Mouse (Mus musculus) fibroblast of lung, adult 2 months (primary cell): ENCODE measurements around the gene Olfr976.
"Not testable (repeated sequence)": the region's sequence is repeated elsewhere in the genome, so short reads cannot be mapped to it uniquely, and the experiment has no call there.

Experiments used
- DNase-seq: peaks from one replicate; pipeline ENCODE4 v3.0.0-alpha.2; 2011; ENCODE audit warnings: low read depth

Gene Olfr976

GRCm38 (mm10) chr9:39961033-39961432 lies at the start of gene Olfr976:
Gene Olfr976 (minus strand): TSS chr9:39961133.
- DNase-seq = not testable (repeated sequence)

DNA sequence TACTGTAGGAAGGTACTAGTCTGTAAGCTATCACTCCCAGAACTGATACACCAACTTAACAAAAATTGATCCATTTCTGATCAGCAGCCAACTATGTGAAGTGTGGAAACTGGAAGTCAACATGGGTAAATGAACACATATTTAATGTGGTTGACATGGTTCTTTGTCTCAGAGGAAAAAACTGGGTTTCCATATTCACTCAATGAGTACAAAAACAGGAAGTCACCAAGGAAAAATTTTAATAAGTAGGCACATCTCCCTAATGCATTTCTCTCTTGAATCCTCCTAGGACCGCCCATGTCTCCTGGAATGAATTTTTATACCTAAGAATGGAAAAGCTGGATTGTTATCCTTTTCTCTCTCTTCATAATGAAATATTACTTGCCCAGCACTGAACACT lies 48.5 kb upstream of the Olfr976 start, which contains the start of gene Olfr980:
Gene Olfr980, minus strand, starts transcription at position 101 of the 400 bp plus-strand sequence.
- DNase-seq = no peak

GRCm38 (mm10) chr9:40003365-40003764 lies 42.4 kb upstream of the Olfr976 start, which contains the start of gene Olfr979:
Gene Olfr979 (minus strand): TSS chr9:40003465.
- DNase-seq = no peak

GRCm38 (mm10) chr9:39991813-39992212 lies 30.9 kb upstream of the Olfr976 start, which contains the start of gene Olfr978:
Gene Olfr978 (plus strand): TSS chr9:39992113.
- no peak for DNase-seq

DNA sequence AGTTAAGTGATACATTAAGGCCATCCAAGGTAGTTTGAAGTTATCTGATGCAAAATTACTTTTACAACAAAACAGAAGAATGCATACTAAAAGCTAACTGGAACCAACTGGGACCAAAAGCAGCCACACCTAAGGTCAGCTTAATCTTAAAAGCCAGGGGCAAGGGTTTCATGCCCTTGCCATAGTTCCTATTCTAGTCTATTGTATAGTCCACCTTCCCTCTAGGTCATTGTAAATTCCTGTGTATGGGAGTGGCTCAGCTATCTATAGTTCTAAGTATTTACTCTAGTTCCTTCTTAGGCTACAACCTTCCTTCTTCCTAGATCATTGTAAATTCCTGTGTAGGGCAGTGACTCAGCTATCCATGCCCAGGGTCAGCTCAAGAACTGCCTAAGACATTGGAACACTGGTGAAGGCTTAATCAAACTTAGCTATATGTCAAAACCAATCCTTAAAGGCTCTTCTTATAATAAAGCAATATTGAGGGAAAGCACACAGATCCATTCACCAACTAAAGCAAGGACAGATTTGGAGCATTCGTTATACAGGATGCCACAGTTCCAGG lies 15.7 kb upstream of the Olfr976 start:
- not testable (repeated sequence) for DNase-seq

DNA sequence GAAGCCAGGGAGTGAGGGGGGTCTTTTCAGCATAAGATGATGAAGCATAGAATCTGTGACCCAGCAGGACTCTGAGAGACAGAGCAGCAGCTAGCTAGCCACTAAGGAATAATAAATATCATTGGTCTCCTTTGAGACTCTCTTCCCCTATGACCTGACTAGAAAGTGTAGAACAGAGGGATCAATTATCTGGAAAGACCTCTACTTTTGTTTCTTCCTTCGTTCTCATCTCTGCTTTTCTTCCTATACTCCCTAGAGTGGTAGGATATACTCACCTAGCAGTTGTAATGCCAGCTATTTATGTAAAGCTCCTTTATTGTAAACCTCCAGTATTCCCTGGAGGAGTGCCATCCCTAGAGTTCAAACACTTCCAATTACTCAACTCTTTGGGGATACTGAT lies 9.0 kb downstream of the Olfr976 start, which contains the start of gene Olfr975:
Gene Olfr975, minus strand, starts transcription at position 101 of the 400 bp plus-strand sequence.
- no peak for DNase-seq

GRCm38 (mm10) chr9:39937201-39937600 lies 23.7 kb downstream of the Olfr976 start, which contains the start of gene Olfr974:
Gene Olfr974 (plus strand): TSS chr9:39937501.
- no peak for DNase-seq

DNA sequence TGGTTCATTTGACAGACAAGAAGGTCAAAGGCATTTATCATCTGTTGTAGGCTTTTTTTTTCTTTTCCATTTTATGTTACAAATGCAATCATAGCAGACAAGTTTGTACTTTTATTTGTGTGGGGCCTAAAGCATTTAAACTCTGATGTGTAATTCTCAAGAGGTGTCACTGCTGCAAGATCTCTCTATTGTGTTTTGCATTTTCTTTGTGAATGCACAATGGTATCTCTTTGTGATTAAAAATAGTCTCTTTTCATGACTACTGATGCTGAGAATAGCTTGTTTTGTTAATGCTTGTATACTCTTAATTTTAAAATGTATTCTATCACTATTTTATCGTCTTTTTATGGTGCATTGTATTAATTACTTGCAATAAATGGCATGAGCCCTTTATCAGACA lies 32.1 kb downstream of the Olfr976 start:
- DNase-seq = not testable (repeated sequence)

DNA sequence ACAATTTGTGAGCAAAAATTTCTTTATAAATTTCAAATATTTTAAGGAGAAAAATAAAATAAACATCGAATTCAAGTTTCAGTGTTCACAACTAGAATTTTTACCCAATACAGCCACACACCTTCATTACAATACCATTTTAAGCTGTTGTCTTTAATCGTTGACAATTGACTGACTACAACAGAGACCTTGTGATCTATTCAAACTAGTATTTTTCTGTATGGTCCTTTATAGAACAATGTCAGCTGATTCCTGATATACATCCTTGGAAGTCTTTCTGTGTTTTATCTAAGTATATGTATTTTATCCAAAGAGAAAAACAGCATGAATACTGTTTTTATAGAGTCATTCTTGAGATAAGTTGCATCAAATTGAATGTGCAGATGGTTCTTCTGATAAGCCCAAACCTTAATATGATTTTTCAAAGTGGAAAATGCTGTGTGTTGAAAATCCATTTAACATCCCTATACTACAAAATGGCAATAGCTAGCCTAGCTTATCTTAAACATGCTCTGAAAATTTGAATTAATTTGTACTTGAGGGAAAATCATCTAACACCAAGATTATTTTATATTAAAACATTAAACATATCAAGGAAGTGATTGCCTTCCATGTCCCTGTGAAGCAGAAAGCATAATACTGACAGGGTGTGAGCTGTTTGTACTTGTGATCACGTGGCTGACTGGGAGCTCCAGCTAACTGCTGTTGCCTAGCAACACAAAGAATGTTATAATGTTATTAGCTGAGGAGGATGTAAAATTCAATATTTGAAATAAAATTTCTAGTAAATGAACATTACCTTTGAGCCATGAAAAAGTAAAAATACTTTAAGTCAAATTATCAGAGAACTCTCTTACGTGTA lies 32.7 kb downstream of the Olfr976 start:
- DNase-seq = not testable (repeated sequence)

- DNase-seq = no peak
Measured at GRCm38 (mm10) chr9:39909939-39910338, 51.0 kb downstream of the Olfr976 start.

DNA sequence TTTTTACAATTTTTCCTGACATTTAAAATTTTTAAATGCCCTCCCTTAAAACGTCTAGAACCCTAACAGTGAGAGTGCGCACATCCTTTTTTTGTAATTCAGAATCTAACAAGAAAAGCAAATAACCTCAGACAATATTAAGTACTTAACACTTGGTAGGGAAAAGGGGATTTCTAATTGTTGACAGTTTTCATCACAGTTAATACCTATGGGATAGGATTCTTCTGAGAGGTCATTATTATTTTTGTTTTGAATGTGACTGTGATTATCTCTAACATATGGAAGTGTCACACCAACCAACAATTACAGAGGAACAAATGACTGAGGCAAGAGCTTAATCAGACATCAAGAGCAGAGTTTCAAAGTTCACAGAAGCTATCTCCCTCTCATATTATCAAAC lies 53.9 kb downstream of the Olfr976 start, which contains the start of gene Olfr229:
Gene Olfr229, plus strand, starts transcription at position 301 of the 400 bp plus-strand sequence.
- DNase-seq = no peak

GRCm38 (mm10) chr9:39905106-39905505 lies 55.8 kb downstream of the Olfr976 start:
- DNase-seq = no peak
